Mouse (Mus musculus): Measurements from ENCODE around the gene Gm21616.
"Not testable (repeated sequence)": the region's sequence is repeated elsewhere in the genome, so short reads cannot be mapped to it uniquely, and the experiment has no call there.

Gene Gm21616

DNA sequence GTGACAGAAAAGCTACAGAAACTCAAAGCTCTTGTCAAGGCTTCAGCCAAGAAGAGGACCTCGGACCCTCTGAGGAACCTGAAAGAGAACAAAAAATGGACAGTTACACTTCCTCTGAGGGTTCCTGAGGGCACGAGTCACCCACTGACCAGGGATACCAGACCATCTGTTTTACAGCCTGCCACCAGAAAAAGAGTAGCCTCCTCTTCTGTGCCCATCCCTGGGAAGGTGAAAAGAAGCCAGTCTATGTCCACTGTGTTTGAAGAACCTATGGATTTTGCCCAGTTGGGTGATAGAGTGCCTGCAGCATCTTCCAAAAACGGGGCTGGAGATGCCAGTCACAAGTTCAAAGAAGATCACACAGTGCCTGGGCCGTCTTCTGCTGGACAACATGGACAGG lies at the start of gene Gm21616:
Gm21616 (plus strand) TSS at position 301 of the 400 bp plus-strand sequence.
- DNase-seq (ENCODE audit: low read depth): not testable (repeated sequence)

All from naive thymus-derived CD4-positive, alpha-beta T cell, adult 2 months (primary cell).